Mouse (Mus musculus) heart, postnatal 10 days (tissue): ENCODE measurements at regions not wholly inside any gene's neighbourhood (a gene's known extent, or its start where the extent isn't known, plus 50 kb on each side); places are given as distances from the start of the nearest gene placed in this dataset.

Source experiments
- DNase-seq, 2 experiments: peaks; one replicate each; pipeline ENCODE4 v3.0.0; 2021
- intact Hi-C: fragments of 180-260 bp; cut with DNase I; formaldehyde crosslinking; loops from one replicate; pipeline ENCODE4 v1.15.1; 2025

DNA sequence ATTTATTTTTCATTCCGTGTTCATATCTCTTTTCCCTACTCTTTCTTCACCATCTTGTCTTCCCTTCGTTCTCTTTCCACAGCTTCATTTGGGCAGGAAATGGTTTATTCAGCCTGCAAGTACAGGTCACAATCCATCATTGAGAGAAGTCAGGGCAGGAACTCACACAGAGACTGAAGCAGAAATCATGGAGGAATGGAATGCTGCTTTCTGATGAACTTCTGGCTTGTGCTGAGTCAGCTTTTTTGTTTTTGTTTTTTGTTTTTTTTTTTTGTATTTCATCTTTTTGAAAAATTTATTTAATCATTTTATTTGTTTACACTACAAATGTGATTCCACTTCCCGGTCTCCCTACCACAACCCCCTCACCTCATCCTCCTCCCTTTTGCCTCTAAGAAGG lies 51.2 kb upstream of the Suclg2 start:
- no peak for DNase-seq
- intact Hi-C loops = no loop called here

DNA sequence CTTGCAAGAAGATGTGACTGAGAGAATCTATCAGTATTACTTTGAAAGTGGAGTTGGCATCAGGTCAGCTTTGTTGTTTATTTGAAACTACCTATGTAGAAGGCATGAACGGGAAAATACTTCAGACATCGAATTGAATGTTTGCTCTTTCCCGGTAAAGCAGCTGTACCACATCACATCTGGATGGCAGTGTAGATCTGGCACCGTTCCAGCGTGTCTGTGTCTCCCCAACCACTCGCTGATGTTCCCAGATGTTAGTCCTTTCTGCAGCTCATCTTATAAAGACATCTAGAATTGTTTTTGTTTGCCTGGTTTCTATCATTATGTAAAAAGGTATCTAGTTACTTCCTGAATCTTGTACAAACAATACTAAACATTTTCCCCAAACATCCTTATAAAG lies 83.1 kb upstream of the Suclg2 start:
- DNase-seq = no peak
- intact Hi-C loops = no loop called here

- DNase-seq = no peak
These were observed 122.9 kb upstream of the Suclg2 start for GRCm38 (mm10) chr6:95841502-95841901.

GRCm38 (mm10) chr6:95846536-95846935 lies 127.9 kb upstream of the Suclg2 start:
- intact Hi-C loops = no loop called here
- DNase-seq = no peak

More at GRCm38 (mm10) chr6:95841502-95841901, 122.9 kb upstream of the Suclg2 start:
- intact Hi-C loops = no loop called here

- no peak for DNase-seq
- intact Hi-C loops = no loop called here
These were observed 156.9 kb upstream of the Suclg2 start for GRCm38 (mm10) chr6:95875463-95875862.

- intact Hi-C loops = no loop called here
- no peak for DNase-seq
These were observed 157.7 kb upstream of the Suclg2 start for GRCm38 (mm10) chr6:95876320-95876719.

- intact Hi-C loops = no loop called here
- DNase-seq = no peak
These were observed 168.0 kb upstream of the Suclg2 start for GRCm38 (mm10) chr6:95886645-95887044.

DNA sequence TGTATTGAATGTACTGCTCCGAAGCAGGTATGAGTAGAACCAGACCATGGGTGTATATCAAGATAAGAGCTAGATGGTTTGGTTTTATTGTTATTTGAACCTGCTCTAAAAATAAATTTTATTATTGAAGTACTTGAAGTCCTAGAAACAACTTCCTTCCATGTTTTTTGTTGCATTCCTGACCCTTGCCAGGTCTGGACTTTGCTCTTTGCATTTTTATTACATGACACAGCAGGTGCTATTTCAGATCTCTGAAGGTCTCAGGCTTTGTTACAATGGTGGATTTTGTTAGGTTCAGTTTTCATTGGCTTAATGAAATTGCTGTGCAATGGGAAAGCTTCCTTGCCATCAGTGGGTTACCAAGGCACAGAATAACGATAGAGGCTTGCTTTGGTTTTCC lies 184.0 kb upstream of the Suclg2 start:
- no peak for DNase-seq
- intact Hi-C loops = no loop called here

DNA sequence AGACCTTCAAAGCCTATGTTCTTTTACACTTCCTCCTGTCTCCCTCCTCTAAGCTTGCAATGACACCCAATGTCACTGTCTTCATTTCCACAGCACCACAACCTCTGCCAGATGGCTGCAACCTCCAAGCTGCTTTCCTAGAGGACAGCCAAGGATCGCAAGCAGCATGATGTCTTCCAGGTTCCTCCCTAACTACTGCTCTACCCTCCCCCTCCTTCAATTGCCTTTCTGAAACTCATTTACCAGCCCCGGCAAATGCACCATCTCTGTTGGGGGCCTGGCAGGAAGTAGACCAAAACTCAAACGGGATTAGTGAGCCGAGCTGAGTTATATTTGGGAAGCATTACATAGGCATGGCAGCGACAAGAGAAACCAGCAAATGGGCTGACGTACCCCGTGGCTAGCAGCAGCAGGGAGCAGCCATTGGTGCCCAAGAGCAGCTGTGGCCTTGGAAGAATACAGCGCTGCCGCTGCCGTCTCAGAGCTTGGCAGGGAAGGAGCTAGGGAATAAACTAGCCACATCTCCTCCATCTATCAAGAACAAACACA lies 185.6 kb upstream of the Suclg2 start:
- peak in 1 of 2 experiments; percentile 1 for DNase-seq
- intact Hi-C loops = no loop called here

DNA sequence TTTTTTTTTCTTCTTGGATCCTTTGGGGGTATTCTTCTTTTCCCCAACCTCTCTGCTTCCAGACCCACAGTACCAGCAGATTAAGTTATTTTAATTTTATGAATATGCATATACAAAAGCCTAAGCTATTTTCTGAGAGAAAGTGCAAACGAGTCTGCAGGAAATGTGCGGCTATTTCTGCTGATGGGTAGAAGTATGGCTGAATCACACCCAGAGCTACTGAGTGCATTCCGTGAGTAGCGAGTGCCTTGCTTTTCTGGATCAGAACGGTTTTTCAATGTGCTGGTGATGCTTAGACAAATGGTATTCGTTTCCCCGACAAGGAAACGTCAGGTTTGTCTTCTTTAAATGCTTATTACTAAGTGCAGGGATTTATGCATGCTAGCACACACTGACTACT lies 186.5 kb upstream of the Suclg2 start:
- no peak for DNase-seq
- intact Hi-C loops = no loop called here

DNA sequence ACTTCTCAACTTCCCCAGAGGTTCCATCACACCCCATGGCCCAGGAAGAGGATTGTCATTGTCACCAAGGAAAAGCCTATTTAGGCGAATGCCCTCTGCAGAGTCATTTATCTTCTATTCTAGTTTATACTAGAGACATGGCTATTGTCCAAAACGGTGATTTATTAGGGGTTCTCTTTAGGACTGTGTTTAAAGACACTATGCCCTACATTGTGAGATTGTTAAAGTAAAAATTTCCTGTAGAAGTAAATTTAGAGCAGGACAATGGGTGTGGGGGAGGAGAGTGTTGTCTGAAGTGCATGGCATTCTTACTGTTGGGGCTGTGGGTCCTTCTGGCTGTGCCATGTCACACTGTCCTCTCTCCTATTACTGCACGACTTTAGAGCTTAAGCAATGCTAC lies 191.2 kb upstream of the Fam19a1 start:
- intact Hi-C loops = no loop called here
- no peak for DNase-seq

- DNase-seq = no peak
- intact Hi-C loops = no loop called here
These were observed 178.4 kb upstream of the Fam19a1 start for GRCm38 (mm10) chr6:95934561-95934960.

DNA sequence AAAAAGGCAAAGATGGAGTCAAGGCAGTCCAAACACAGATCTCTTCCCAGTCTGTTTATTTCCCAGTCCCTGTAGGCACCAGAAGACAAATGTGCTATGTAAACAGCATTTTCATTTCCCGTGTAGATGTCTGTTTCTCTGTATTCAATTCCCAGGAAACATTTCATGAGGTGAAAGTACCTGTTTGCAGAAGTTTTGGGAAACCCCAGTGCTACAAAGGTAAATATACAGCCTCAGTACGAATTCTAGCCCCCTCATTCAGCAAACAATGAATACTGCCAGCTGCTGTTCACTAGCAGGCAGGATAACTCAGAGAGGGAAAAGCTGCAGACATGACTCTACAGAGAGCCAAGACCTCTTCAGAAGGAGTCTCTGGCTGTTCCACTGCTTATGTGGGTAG lies 176.4 kb upstream of the Fam19a1 start:
- intact Hi-C loops = no loop called here
- no peak for DNase-seq

DNA sequence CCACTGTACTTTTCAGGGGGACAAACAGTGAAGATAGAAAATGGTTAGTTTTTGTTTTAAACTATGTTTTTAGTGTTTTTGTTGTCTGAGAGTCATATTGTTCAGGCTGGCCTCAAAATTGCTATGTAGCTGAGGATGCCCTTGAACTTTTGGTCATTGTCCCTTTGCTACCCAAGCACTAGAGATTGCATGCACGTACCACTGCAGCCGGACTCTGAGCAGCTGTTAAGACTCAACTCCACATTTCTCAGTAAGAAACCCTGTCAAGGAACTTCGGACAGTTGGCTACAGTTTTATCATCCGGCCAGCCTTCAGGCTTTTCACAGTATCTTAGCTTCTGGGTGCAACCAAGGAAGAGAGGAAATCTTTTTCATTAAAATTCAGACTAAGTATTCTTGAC lies 173.9 kb upstream of the Fam19a1 start:
- intact Hi-C loops = no loop called here
- peak in 1 of 2 experiments; percentile 9 for DNase-seq

DNA sequence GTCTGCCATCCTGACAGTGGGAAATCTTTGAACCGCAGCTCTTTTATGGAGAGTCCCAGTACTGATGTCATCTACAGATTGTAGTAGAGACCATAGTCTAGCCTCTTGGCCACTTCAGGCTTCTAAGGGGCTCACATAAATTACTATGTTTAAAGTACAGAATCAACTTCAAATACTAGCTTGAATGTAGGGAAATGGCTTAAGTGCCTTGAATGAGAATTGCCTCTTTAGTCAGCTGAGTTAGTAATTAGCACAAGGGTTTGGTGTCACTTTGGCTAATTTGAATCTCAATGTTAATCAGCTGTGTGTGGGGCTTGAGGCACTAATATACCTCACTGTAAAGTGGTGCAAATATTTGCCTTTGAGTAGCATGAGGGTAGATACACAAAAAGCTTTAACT lies 152.2 kb upstream of the Fam19a1 start:
- intact Hi-C loops = no loop called here

DNA sequence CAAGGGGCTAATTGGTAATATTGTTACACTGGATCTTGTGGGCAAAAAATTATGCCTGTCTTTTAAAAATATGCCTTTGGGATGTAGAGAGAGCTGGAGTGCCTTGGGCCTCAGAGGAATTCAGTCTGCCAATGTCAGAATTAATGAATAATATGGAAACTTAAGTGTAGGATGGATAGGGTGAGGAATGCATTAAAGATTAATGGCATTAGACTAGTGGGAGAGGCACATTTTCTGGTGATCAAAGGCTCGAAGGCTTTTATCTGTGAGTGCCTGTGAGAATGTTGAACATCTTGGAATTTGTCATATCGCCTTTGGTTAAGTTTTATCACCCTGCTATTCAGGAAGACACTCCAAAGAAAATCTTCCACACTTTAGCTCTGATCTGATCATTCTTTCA lies 146.7 kb upstream of the Fam19a1 start:
- intact Hi-C loops = no loop called here
- DNase-seq = no peak

More for the DNA sequence above, 152.2 kb upstream of the Fam19a1 start:
- DNase-seq = no peak

- DNase-seq = no peak
- intact Hi-C loops = no loop called here
These were observed 137.0 kb upstream of the Fam19a1 start for GRCm38 (mm10) chr6:95975994-95976393.

DNA sequence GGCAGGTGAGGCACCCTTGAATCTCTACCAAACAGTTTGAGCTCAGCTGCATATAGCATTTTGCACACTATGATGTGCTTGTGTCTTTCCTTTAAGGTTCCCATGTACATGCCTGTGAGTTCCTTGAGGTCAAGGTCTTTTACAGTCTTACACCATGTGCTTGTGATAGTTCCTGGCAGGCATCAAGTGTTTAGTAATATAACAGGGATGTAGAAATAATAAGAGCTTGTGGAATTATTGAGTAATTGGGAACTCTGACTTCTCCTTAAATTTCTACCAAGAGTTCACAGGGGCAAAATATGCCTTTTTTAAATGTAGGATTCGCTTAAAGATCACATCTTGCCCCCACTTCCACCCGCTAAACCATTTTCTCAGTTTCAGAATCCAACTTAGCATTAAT lies 115.9 kb upstream of the Fam19a1 start:
- no peak for DNase-seq
- intact Hi-C loops = no loop called here

DNA sequence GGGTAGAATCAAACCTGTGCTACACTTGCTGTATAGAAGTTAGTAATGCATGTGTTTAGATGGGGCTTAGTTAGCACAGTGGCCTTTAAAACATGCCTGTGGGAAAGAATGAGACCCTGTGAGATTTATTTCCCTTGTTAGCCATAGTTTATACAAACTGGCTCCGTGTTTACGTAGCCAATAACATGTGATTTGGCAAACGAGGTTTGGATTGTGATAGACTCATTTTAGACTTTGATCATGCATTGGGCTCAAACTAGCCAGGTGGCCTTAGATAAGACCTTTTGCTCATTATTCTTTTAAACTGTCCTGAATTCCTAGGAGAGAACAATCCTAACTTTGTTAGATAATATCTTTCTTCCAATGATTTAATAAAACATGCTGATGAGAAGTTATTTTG lies 115.2 kb upstream of the Fam19a1 start:
- intact Hi-C loops = no loop called here

GRCm38 (mm10) chr6:95999441-95999840 lies 113.5 kb upstream of the Fam19a1 start:
- DNase-seq = no peak
- intact Hi-C loops = no loop called here

More for the DNA sequence above, 115.2 kb upstream of the Fam19a1 start:
- no peak for DNase-seq

GRCm38 (mm10) chr6:96000011-96000476 lies 112.9 kb upstream of the Fam19a1 start:
- no peak for DNase-seq
- intact Hi-C loops = no loop called here

- intact Hi-C loops = no loop called here
- DNase-seq = no peak
These were observed 101.7 kb upstream of the Fam19a1 start for GRCm38 (mm10) chr6:96011299-96011698.

- peak in 1 of 2 experiments; percentile 11 for DNase-seq
- intact Hi-C loops = no loop called here
These were observed 84.8 kb upstream of the Fam19a1 start for GRCm38 (mm10) chr6:96028022-96028704.
